Mouse (Mus musculus) cortical plate, adult 2 months (tissue): Measurements from ENCODE around the gene Prkcq. TPM values are rescaled to one million over a fixed set of nuclear protein-coding genes. Genes with fewer than 3 reads are reported as not detected.

Experiments used
- H3K27ac ChIP-seq: fragments of 200-500 bp; 2 replicates; pipeline ENCODE4 v1.5.1; 2012; ENCODE audit warnings: low read length, control low read depth, inconsistent platforms; ENCODE audit not compliant: insufficient read depth
- H3K4me1 ChIP-seq: fragments of 200-500 bp; 2 replicates; pipeline ENCODE4 v1.6.1; 2011; ENCODE audit warnings: low read length; ENCODE audit not compliant: control insufficient read depth, insufficient read depth
- H3K4me3 ChIP-seq: fragments of 200-500 bp; 2 replicates; pipeline ENCODE4 v1.5.1; 2011; ENCODE audit warnings: mild to moderate bottlenecking, low read length, control low read depth; ENCODE audit not compliant: insufficient read depth
- CTCF ChIP-seq: fragments of 200-500 bp; IDR thresholded peaks from 2 replicates; pipeline ENCODE4 v1.5.1; 2011; ENCODE audit warnings: mild to moderate bottlenecking, control low read depth, low read length; ENCODE audit not compliant: insufficient read depth; ENCODE audit errors: extremely low read depth
- POLR2A ChIP-seq: fragments of 200-500 bp; IDR thresholded peaks from 2 replicates; pipeline ENCODE4 v1.6.1; 2011; ENCODE audit warnings: mild to moderate bottlenecking, low read length, control low read depth; ENCODE audit not compliant: insufficient read depth; ENCODE audit errors: extremely low read depth
- polyA plus RNA-seq: library from polyadenylated mRNA; depleted of rRNA; stranded (reverse); fragments of >200 nt; gene quantifications from 2 replicates; pipeline ENCODE4 v1.2.3, GENCODE M21; 2012

The Prkcq gene
- polyA plus RNA-seq, 1 experiment = 10.2 TPM

- Histone ChIP-seq H3K4me3 (no peak overlapping the region), H3K4me1 (no peaks in the 10 kb centered on the region), H3K27ac (no peak overlapping the region)
- TF ChIP-seq POLR2A (no peak), CTCF (no peak)
Observed at GRCm38 (mm10) chr2:11161336-11161735, 10.6 kb upstream of the Prkcq start.

- no peaks in the 10 kb centered on the region for H3K4me1 ChIP-seq
- no peak for TF ChIP-seq CTCF
- no peak for TF ChIP-seq POLR2A
- H3K27ac ChIP-seq = no peak overlapping the region
- H3K4me3 ChIP-seq = no peak overlapping the region
Observed at GRCm38 (mm10) chr2:11162701-11163100, 9.2 kb upstream of the Prkcq start.

- Histone ChIP-seq H3K4me1 (no peaks in the 10 kb centered on the region), H3K4me3 (no peak overlapping the region), H3K27ac (no peak overlapping the region)
- no peak for TF ChIP-seq CTCF
- TF ChIP-seq POLR2A = no peak
Observed at GRCm38 (mm10) chr2:11164170-11164569, 7.7 kb upstream of the Prkcq start.

GRCm38 (mm10) chr2:11169721-11170335, 2.1 kb upstream of the Prkcq start:
- no peak overlapping the region for H3K27ac ChIP-seq
- H3K4me1 ChIP-seq = no peaks in the 10 kb centered on the region
- TF ChIP-seq POLR2A (no peak), CTCF (no peak)
- H3K4me3 ChIP-seq = no peak overlapping the region

GRCm38 (mm10) chr2:11172831-11173414, 1.0 kb downstream of the Prkcq start:
- Histone ChIP-seq H3K27ac (no peak overlapping the region), H3K4me1 (no peaks in the 10 kb centered on the region), H3K4me3 (peak overlapping the region; percentile 35; the same call in 1 of the 2 replicates)
- no peak for TF ChIP-seq CTCF
- TF ChIP-seq POLR2A = peak; percentile 62

- Histone ChIP-seq H3K4me3 (0 out of 2 replicates have a peak overlapping the region, but pooled peaks have one; percentile 35), H3K27ac (no peak overlapping the region; the same call in 1 of the 2 replicates), H3K4me1 (no peaks in the 10 kb centered on the region)
- TF ChIP-seq POLR2A (no peak), CTCF (no peak)
Observed at GRCm38 (mm10) chr2:11173521-11173920, 1.6 kb downstream of the Prkcq start.

- Histone ChIP-seq H3K4me1 (no peaks in the 10 kb centered on the region), H3K27ac (peak overlapping the region; percentile 47; the same call in 1 of the 2 replicates), H3K4me3 (no peak overlapping the region)
- TF ChIP-seq CTCF (no peak), POLR2A (no peak)
Observed at GRCm38 (mm10) chr2:11174101-11174500, 2.2 kb downstream of the Prkcq start.

GRCm38 (mm10) chr2:11177880-11178279, 6.0 kb downstream of the Prkcq start:
- TF ChIP-seq CTCF (no peak), POLR2A (no peak)
- Histone ChIP-seq H3K27ac (no peak overlapping the region), H3K4me1 (no peaks in the 10 kb centered on the region)

GRCm38 (mm10) chr2:11181510-11181909, 9.6 kb downstream of the Prkcq start:
- no peak overlapping the region for H3K4me3 ChIP-seq
- H3K27ac ChIP-seq = no peak overlapping the region
- no peak for TF ChIP-seq CTCF
- no peak for TF ChIP-seq POLR2A
- no peaks in the 10 kb centered on the region for H3K4me1 ChIP-seq

More at GRCm38 (mm10) chr2:11177880-11178279, 6.0 kb downstream of the Prkcq start:
- H3K4me3 ChIP-seq = no peak overlapping the region

GRCm38 (mm10) chr2:11182096-11182495, 10.2 kb downstream of the Prkcq start:
- Histone ChIP-seq H3K4me3 (no peak overlapping the region), H3K27ac (no peak overlapping the region), H3K4me1 (no peaks in the 10 kb centered on the region)
- no peak for TF ChIP-seq POLR2A
- TF ChIP-seq CTCF = no peak

GRCm38 (mm10) chr2:11183991-11184390, 12.1 kb downstream of the Prkcq start:
- Histone ChIP-seq H3K27ac (no peak overlapping the region), H3K4me3 (no peak overlapping the region), H3K4me1 (no peaks in the 10 kb centered on the region)
- TF ChIP-seq CTCF (no peak), POLR2A (no peak)
